Mouse (Mus musculus): Measurements from ENCODE around the gene Gpc6. TPM values are rescaled to one million over a fixed set of nuclear protein-coding genes. Genes with fewer than 3 reads are reported as not detected.

The Gpc6 gene
- polyA plus RNA-seq, 1 experiment: 1.4 TPM

GRCm38 (mm10) chr14:116937910-116938560 is 12.9 kb downstream of the Gpc6 start:
- H3K27ac ChIP-seq (replicated peaks; ENCODE audit: low read depth, low read length): no peak overlapping the region
- no peak overlapping the region for H3K4me3 ChIP-seq (ENCODE audit: insufficient read depth, low read depth, low read length)
- H3K4me1 ChIP-seq (ENCODE audit: control insufficient read depth, insufficient read depth, insufficient read length, low read length): no peaks in the 10 kb centered on the region

DNA sequence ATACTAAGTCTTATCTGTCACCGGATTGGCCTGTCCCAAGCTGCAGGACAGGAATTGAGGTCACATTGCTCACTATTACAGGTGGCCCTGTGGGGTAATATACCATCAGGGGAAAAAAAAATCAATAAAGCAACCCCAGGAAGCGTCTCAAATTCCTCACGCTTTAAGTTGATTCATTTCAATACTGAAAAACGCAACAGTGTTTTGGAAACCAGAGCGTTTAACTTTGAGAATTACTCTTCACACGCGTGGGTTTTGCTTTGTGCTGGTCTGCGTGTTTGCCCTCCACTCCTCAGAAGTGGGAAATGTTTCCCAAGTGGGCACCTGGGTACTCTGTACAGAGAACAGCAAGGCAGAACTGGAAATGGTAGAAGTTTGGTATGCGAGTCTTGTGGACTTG is 13.6 kb downstream of the Gpc6 start:
- Histone ChIP-seq H3K27ac (replicated peaks; ENCODE audit: low read depth, low read length) (no peak overlapping the region), H3K4me3 (ENCODE audit: insufficient read depth, low read depth, low read length) (no peak overlapping the region), H3K4me1 (ENCODE audit: control insufficient read depth, insufficient read depth, insufficient read length, low read length) (no peaks in the 10 kb centered on the region)

DNA sequence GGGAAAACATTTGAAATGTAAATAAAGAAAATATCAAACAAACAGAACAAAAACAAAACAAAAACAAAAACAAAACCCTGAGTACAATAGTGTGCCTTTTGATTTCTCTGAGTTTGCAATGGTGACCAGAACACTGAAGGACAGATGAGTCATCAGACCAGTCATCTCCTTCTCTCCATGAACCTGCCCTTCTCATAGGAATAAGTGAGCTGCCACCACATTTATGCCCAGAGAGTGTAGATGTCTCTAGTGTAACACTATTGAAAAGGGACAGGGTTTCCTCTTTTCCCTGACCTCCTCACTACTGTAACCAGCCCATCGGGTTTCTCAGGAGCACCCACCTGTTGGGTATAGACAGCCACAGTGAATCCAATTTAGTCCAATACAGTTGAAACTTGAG is 14.4 kb downstream of the Gpc6 start:
- H3K4me1 ChIP-seq (ENCODE audit: control insufficient read depth, insufficient read depth, insufficient read length, low read length): no peaks in the 10 kb centered on the region
- no peak overlapping the region for H3K27ac ChIP-seq (replicated peaks; ENCODE audit: low read depth, low read length)
- H3K4me3 ChIP-seq (ENCODE audit: insufficient read depth, low read depth, low read length): no peak overlapping the region

GRCm38 (mm10) chr14:116941772-116942171 is 16.7 kb downstream of the Gpc6 start:
- Histone ChIP-seq H3K4me3 (ENCODE audit: insufficient read depth, low read depth, low read length) (no peak overlapping the region), H3K4me1 (ENCODE audit: control insufficient read depth, insufficient read depth, insufficient read length, low read length) (no peaks in the 10 kb centered on the region), H3K27ac (replicated peaks; ENCODE audit: low read depth, low read length) (no peak overlapping the region)

GRCm38 (mm10) chr14:116943751-116944150 is 18.6 kb downstream of the Gpc6 start:
- Histone ChIP-seq H3K4me3 (ENCODE audit: insufficient read depth, low read depth, low read length) (no peak overlapping the region), H3K4me1 (ENCODE audit: control insufficient read depth, insufficient read depth, insufficient read length, low read length) (no peaks in the 10 kb centered on the region), H3K27ac (replicated peaks; ENCODE audit: low read depth, low read length) (no peak overlapping the region)

DNA sequence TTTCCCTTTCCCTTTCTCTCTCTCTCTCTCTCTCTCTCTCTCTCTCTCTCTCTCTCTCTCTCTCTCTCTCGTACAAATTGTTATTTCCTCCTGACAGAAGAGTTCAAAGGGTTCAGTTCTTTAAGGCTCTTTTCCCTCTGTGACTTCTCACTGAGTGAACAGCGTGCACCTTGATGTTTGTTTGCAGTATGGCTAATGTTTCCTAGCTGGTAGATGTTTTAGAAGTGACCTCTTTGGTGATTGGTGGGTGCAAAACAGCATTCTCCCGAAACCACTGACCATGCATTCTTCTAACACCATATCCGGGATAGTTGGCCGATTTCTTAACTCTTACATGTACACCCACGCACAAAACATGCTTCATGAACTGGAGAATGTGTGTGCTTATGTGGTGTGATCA is 20.9 kb downstream of the Gpc6 start:
- Histone ChIP-seq H3K4me1 (ENCODE audit: control insufficient read depth, insufficient read depth, insufficient read length, low read length) (no peaks in the 10 kb centered on the region), H3K4me3 (ENCODE audit: insufficient read depth, low read depth, low read length) (no peak overlapping the region), H3K27ac (replicated peaks; ENCODE audit: low read depth, low read length) (no peak overlapping the region)

GRCm38 (mm10) chr14:116947461-116947860 is 22.3 kb downstream of the Gpc6 start:
- Histone ChIP-seq H3K4me1 (ENCODE audit: control insufficient read depth, insufficient read depth, insufficient read length, low read length) (no peaks in the 10 kb centered on the region), H3K4me3 (ENCODE audit: insufficient read depth, low read depth, low read length) (no peak overlapping the region), H3K27ac (replicated peaks; ENCODE audit: low read depth, low read length) (no peak overlapping the region)

DNA sequence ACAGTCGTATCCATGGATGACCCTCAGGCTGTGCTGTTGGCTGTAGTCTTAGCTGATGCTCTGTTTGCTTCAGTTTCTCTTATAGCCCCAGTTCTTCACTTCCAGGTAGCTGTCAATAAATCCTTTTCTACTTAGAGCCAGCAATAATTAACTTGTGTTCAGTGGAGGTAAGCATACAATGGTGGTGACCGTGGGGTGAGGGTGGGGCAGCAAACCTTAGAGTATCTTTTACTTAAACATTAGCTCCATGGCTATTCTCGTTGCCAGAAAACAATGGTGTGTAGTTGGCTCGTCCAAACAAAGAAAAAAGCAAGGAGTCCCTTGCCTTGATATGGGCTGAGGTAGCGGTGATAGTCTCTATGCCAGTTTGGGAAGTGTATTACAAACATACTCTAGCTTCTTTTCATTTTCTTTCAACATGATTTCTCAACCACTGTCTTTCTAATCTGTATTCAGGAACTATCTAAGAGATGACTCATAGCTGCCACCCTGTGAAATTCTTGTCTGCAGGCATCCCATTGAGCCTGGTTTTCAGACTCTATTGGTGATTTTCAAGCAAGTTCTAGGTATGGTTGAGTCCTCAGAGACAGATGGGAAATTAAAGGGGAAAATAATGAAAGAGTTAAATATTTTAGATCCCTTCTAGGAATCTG is 22.9 kb downstream of the Gpc6 start:
- no peaks in the 10 kb centered on the region for H3K4me1 ChIP-seq (ENCODE audit: control insufficient read depth, insufficient read depth, insufficient read length, low read length)
- H3K4me3 ChIP-seq (ENCODE audit: insufficient read depth, low read depth, low read length): no peak overlapping the region
- no peak overlapping the region for H3K27ac ChIP-seq (replicated peaks; ENCODE audit: low read depth, low read length)

GRCm38 (mm10) chr14:116957154-116957553 is 32.0 kb downstream of the Gpc6 start:
- Histone ChIP-seq H3K4me3 (ENCODE audit: insufficient read depth, low read depth, low read length) (no peak overlapping the region), H3K27ac (replicated peaks; ENCODE audit: low read depth, low read length) (no peak overlapping the region), H3K4me1 (ENCODE audit: control insufficient read depth, insufficient read depth, insufficient read length, low read length) (no peaks in the 10 kb centered on the region)

DNA sequence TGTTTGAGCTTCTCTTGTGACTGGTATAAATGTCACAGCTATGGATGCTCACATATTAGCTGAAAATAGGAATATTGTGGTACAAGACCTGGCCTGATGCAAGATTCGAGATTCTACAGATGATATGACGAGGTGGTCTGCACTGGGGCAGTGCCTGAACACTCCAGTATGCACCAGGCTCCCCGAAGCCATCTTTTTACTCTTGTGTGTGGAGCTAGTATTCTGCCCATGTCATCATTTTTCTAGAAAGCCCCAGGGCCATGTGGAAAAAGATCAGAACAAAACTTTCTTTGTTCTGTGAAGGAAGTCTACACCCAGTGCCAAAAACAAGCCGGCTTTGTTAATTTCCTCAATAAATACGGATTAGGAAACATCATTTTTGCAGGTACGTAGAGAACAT is 39.7 kb downstream of the Gpc6 start:
- Histone ChIP-seq H3K4me3 (ENCODE audit: insufficient read depth, low read depth, low read length) (no peak overlapping the region), H3K27ac (replicated peaks; ENCODE audit: low read depth, low read length) (no peak overlapping the region), H3K4me1 (ENCODE audit: control insufficient read depth, insufficient read depth, insufficient read length, low read length) (no peaks in the 10 kb centered on the region)

DNA sequence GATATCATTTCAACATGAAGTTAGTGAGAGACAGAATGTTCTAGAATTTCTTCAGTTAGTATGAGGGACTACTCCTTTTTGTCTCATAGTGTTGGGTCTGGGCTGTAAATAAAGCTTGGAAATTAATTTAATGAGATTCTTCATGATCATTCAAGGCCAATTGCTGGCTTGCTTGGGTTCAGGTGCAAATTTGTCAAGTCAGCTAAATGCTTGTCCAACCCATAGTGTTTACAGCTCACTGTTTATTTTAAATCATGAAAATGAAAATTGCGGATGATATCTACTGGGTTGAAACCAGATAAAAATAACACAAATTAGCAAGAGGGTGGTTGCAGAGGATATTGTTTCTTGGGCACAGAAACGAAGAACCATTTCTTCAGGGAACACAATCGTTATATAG is 49.6 kb downstream of the Gpc6 start:
- H3K4me1 ChIP-seq (ENCODE audit: control insufficient read depth, insufficient read depth, insufficient read length, low read length): no peaks in the 10 kb centered on the region
- H3K4me3 ChIP-seq (ENCODE audit: insufficient read depth, low read depth, low read length): no peak overlapping the region
- no peak overlapping the region for H3K27ac ChIP-seq (replicated peaks; ENCODE audit: low read depth, low read length)

GRCm38 (mm10) chr14:116975224-116975623 is 50.1 kb downstream of the Gpc6 start:
- no peak overlapping the region for H3K4me3 ChIP-seq (ENCODE audit: insufficient read depth, low read depth, low read length)
- no peak overlapping the region for H3K27ac ChIP-seq (replicated peaks; ENCODE audit: low read depth, low read length)
- H3K4me1 ChIP-seq (ENCODE audit: control insufficient read depth, insufficient read depth, insufficient read length, low read length): no peaks in the 10 kb centered on the region

- Histone ChIP-seq H3K27ac (replicated peaks; ENCODE audit: low read depth, low read length) (no peak overlapping the region), H3K4me3 (ENCODE audit: insufficient read depth, low read depth, low read length) (no peak overlapping the region), H3K4me1 (ENCODE audit: control insufficient read depth, insufficient read depth, insufficient read length, low read length) (no peaks in the 10 kb centered on the region)
Observed at GRCm38 (mm10) chr14:116977259-116977658, 52.1 kb downstream of the Gpc6 start.

GRCm38 (mm10) chr14:116979714-116980382 is 54.7 kb downstream of the Gpc6 start:
- no peak overlapping the region for H3K4me3 ChIP-seq (ENCODE audit: insufficient read depth, low read depth, low read length)
- H3K27ac ChIP-seq (replicated peaks; ENCODE audit: low read depth, low read length): no peak overlapping the region
- H3K4me1 ChIP-seq (ENCODE audit: control insufficient read depth, insufficient read depth, insufficient read length, low read length): no peaks in the 10 kb centered on the region

DNA sequence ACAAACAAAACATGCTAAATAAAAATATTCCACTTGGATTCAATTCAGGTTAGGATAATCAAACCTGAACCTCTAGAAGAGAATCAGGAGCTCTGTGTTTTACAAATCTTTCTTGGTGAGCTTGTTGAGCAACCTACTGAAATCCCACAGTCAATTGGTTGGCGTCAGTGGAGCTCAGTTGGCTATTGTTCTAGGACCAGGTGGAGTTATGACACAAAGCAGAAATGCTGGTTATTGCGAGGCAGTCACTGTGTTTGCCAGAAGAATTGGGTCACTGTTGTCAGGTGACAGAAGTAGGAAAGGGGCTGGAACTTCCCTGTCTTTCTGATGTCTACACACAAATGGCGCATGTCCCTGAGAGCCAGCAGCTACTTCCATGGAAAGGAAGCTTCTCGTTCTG is 56.6 kb downstream of the Gpc6 start:
- no peaks in the 10 kb centered on the region for H3K4me1 ChIP-seq (ENCODE audit: control insufficient read depth, insufficient read depth, insufficient read length, low read length)
- no peak overlapping the region for H3K4me3 ChIP-seq (ENCODE audit: insufficient read depth, low read depth, low read length)
- H3K27ac ChIP-seq (replicated peaks; ENCODE audit: low read depth, low read length): no peak overlapping the region

- Histone ChIP-seq H3K27ac (replicated peaks; ENCODE audit: low read depth, low read length) (no peak overlapping the region), H3K4me3 (ENCODE audit: insufficient read depth, low read depth, low read length) (no peak overlapping the region), H3K4me1 (ENCODE audit: control insufficient read depth, insufficient read depth, insufficient read length, low read length) (no peaks in the 10 kb centered on the region)
Observed at GRCm38 (mm10) chr14:116987341-116987740, 62.2 kb downstream of the Gpc6 start.
